Mouse (Mus musculus) mouse embryonic stem cell (cell line): Measurements from ENCODE around the gene Dip2a.

Experiments used
- in situ Hi-C, 2 experiments: fragments of 300-500 bp; cut with MboI; formaldehyde crosslinking; loops; 1 replicate in 1 of 2; 3 replicates in 1 of 2; pipeline ENCODE4 v1.14.3; 2019 to 2020; ENCODE audit warnings: low sequenced_read_pairs in 2 of 2, low pct_unique_long_range_greater_than_20kb in 1 of 2, mixed read lengths in 1 of 2; ENCODE audit not compliant: unreplicated experiment in 1 of 2

Gene Dip2a

DNA sequence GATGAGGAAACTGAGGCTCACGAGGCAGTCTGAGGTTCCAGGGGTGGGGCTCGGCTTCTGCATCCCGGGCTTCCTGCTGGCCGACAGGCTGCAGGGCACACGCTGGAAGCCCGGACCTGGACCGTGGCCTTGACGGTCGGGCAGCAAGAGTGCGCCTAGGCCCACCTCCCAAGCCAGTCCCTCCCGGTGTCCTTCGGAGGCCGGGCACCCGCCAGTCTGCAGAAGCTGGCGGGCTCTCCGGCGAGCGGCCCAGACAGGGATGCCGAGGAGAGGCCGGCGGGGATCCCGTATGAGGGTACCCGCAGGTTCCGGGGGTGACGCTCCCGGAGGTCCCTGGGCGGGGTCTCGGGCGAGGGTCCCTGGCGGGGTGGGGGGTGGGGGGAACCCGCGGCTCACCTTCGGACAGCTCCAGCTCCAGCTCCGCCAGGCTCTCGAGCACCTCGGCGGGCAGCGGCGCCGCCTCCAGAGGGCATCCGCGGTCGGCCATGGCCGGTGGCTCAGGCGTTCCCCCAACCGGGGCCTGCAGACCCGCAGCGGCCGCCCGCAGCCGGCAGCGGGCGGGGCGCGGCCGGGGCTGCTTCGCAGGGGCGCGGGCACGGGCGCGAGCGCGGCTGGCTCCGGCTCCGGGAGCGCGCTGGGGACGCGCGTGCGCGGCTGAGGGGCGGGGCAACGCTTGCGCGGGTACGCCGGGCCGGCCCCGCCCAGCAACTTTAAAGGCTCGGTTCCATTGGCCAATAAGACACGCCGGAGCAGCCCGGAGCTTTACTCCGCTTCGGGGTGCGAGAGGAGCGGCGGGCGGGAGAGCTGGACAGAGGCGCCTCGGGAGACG, at the start of gene Dip2a:
TSS of gene Dip2a (minus strand) at position 581 of the 829 bp plus-strand sequence.
- in situ Hi-C loops, result no loop called here

DNA sequence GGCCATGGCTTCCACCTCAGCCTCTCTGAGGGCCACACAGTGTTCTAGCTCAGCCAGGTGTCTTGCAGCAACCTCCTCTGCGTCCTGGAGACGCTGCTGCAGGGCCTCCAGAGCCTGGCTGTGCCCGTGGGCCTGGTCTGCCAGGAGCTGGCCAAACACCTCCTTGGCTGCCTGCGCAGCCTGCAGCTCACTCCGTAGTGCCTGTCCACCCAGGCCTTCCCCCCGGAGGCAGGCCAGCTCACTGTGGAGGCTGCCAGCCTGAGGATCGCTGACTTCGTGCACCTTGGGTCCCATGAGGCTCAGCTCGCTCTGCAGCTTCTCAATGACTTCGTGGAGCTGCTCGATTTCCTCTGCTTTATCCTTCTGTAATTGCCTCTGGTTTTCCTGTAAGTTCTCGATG, 47.5 kb upstream of the Dip2a start:
- in situ Hi-C loops, result no loop called here

DNA sequence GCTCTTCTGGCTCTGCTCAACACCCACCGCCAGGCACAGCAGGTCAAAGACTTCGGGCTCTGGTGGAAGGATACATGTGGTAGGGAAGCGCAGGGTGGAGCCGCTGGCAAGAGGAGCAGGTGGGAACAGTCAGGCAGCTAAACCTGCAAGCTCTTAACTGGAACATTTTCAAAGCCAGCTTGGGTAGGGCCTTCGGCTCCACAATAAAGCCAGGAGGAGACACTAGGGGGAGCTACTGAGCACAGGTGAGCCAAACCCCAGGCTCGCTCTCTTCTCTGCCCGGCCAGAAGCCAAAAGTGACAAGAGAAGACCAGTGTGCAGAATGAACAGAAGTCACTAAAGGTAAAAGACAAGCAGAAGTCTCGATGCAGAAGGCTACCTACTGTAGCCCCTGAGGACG, 46.7 kb upstream of the Dip2a start:
- in situ Hi-C loops, result no loop called here

DNA sequence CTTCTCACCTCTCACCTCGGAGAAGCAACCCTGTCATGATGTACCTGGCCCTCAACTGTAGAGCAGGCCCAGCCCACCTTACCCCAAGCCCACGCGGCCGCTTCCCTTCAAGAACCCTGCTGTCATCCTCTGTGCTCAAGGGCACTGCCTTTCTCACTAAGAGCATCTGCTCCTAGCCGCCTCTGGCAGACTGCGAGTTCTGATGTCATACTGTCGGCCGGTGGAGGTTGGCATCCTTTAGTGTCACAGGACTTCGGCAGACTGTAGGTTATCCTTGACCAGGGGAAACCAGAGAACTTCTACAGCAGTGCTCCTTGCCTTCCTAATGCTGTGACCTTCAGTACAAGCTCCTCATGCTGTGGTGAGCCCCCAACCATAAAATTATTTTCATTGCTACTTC, 46.1 kb upstream of the Dip2a start:
- in situ Hi-C loops, result no loop called here

DNA sequence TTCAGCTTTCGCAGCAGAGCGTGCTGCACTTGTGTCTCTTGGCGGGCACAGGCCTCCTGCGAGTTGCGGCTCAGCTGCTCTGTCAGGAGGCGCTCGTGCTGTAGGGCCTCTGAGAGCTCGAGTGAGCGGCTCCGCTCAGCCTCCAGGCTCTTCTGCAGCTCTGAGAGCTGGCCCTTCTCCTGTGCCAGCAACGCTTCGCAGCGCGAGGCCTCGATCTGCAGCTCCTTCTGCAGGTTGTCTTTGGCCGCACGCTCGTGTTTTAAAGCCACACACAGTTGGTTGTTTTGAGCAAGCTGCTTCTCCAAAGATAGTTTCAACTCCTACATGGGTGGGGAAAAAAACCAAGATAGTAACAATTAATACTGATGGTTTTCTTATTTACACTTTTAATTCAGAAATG, 29.9 kb upstream of the Dip2a start:
- in situ Hi-C loops, result no loop called here

DNA sequence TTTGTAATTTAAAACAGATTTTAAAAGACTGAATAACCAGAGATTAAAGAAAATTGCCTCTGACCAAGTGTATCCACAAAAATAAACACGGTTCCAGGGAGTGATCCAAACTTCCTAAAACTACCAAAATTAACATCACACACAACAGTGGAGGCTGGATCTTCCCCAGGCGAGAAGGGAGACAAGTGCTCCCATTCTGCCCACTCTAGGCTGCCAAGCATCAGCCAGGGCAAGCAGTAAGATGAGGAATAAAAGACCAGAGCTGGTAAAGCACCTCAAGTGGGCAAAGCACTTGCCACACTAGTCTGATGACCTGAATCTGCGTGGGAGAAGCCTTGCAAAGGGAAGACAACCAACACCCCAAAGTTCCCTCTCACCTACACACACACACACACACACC, 26.6 kb upstream of the Dip2a start:
- in situ Hi-C loops, result no loop called here

DNA sequence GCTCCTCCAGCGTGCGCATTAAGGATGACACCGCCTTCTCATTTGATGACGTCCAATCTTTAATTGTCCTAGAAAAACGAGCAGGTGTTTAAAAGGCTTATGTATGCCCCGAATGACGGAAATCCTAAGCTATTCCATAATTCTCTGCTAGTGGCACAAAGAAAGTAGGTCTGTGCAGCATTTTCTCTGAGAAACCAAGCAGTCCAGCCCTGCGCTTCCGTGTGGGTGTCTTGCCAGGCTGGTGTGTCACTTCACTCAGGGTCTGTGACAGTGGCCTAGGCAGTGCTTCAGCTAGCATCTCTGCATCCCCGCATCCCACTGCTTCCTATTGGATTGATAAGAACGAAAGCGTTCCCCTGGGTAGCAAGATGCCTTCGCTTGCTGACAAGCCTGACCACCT, 23.7 kb upstream of the Dip2a start:
- in situ Hi-C loops, result no loop called here

DNA sequence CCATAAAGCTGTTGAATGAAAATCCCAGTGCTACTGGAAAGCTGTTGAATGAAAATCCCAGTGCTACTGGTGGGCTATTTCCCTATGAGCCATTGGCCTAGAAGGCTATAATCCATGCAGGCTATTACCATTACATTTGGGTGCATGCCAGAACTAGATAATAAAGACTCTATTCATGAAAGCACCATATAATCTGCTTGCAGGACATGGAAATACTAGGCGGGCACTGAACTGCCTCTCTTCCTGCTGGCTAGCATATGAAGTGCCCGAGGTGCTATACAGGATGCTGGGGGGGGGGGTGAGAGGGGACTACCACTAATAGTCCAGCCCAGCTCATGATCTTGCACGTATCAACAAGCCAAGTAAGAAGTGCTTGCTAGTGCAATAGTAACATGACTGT, 18.1 kb upstream of the Dip2a start:
- in situ Hi-C loops, result no loop called here

DNA sequence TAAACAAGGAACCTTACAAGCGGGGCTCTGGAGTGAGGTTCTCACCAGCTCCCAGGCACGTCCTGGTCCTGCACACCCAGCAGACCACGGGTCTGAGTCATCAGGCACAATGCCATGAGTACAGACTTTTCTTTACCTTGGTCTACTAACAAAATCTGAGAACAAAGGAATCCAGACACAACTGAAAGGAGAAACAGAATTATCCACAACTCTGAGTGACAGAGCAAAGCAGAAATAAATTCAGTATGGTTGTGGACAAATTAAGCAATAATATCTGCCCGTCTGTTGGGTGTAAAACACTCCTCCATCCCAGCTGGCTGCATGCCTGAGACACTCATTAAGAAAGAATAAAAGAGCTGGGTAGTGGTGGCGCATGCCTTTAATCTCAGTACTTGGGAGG, 13.4 kb upstream of the Dip2a start:
- in situ Hi-C loops, result no loop called here

DNA sequence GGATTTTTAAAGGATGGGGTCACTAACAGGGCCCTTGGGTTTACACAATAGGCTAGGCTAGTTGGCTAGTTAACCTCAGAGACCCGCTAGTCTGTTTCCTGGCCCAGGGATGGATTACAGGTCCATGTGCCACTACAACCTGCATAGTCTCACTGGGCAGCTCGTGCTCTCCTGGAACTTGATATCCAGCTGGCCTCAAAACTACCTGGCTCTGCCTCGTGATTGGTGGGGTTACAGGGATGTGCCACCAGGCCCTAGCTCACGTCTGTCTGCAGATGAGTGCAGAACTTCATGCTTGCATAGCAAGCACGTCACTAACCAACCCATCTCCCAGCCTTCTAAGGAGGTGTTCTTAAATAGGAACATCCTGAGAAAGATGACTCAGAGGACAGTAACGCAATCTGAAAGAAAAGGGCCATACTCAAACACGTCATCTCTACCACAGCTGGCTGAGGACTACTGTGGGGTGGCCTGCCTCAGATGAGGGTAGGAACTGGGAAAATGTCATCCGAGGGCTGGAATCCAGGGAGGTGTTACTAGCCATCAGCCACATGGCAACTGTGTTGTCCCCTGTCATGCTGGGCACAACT, 12.3 kb upstream of the Dip2a start:
- in situ Hi-C loops, result no loop called here

DNA sequence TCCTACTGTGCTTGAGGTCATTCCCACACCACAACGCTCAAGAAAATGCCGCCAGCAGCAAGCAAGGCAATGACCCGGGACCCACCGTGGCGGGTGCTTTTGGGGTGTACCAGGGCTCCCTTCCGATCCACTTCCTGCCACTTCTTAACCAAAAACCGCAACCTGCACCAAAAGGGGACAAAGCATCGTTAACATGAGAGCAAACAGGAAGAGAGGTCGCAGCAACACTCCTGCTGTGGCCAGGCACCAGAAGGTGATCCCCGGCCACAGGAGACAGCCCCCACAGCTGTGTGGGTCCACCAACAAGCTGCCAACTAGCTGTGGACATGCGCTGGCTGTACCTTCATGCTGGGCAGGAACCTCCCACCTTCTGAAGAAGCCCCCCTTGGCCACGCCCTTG, 9.9 kb upstream of the Dip2a start:
- in situ Hi-C loops, result no loop called here

DNA sequence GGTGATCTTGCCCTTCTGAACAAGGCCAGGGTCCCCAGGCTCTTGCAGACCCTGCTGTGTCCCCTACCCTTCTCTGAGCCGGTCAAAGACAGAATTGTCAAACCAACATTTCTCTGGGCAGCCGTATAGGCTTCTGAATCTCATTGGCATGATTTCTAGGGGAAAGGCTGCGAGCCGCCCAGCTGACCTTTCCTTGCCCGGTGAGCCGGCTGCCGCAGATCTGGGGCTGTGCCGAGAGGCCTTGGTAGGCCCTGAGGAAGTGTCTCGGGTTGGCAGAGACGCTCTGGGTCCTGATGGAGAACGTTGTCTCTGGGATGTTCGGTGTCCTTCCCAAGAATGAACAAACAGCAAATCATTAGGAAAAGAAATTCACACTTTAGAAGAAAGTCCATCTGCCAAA, 8.9 kb upstream of the Dip2a start:
- in situ Hi-C loops, result no loop called here

DNA sequence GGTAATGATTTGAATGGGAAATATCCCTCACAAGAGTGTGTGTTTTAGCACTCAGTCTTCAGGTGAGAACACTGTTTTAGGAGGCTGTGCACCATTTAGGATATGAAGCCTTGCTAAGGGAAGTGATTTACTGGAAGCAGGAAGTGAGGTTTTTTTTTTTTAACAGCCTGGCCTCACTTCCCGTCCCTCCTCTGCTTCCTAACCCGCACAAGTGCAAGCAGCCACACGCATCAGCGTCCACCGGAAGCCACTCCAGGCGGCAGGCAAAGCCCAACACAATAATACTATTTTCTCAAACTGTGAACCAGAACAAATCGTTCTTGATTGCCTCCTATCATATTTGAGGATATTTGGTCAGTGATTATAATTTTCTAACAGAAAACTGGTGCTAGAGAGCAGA, 6.9 kb upstream of the Dip2a start:
- in situ Hi-C loops, result no loop called here

DNA sequence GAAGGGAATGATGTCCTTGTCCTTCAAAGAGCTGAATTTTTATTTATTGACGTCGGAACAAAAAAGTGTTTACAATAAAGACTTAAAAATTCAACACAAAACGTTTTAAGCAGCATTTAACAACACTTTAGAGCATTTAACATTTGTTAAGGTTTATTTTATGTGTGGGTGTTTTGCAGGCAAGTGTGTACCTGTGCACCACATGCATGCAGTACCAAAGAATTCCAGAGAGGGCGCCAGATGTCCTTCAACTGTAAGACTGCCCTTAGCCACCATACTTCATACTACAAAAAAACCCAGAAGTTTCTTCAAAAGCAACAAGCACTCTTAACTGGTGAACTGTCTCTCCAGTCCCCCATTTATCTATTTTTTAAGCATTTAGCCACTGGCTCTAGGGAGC, 1.5 kb upstream of the Dip2a start:
- in situ Hi-C loops, result no loop called here

DNA sequence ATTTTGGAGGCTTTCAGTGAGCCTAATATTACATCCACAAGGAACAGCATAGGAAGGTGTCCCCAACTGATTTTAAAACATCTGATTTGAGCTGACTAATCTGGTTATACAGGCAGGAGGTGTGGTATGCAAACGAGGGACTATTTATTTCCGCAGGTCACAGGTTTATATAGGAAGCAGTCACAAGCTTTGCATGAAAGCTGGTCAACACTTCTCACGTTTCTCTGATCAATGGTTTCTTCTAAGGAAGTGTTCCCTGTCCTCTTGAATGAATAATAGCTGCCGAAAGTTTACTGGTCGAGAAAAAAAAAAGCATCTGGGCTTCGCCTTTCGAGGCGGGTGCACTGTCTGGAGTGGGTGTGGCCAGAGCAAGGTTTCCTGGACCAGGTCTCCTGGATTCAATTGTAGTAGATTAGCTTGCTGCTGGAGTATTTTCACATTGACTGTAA, 976 bp upstream of the Dip2a start:
- in situ Hi-C loops, result no loop called here

DNA sequence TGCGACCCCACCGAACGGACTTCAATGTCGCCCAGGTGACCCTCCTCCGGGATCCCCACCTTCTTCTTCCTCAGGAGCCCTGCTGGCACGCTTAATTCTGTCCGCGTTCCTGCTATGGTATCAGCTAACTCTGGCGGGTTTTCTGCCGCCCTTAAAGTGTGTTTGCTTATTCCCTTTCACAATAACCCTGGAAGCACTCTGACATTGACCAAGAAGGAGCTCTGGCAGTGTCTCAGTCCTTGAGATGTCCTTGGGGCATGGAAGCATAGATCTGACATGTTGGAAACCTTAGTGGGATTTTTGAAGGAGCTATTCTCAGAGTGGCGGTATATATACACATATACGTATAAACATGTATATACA, 430 bp upstream of the Dip2a start:
- in situ Hi-C loops, result no loop called here

DNA sequence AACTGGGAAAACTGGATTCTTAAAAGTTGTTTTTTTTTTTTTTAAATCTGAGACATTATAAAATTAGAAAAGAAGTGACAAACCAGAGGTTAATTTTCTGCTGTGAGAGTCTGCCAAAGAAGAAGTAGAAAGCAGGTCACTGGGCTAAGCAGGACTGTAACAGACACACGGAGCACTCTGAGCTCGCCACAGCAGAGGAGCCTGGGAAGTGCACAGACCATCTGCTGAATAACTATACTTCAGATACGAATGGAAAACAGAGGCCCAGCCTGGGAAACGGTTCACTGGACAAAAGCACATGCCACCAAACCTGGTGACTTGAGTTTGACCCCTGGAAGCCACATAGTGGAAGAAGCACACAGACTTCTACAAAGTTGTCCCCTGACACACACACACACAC, 10.7 kb downstream of the Dip2a start:
- in situ Hi-C loops, result no loop called here

DNA sequence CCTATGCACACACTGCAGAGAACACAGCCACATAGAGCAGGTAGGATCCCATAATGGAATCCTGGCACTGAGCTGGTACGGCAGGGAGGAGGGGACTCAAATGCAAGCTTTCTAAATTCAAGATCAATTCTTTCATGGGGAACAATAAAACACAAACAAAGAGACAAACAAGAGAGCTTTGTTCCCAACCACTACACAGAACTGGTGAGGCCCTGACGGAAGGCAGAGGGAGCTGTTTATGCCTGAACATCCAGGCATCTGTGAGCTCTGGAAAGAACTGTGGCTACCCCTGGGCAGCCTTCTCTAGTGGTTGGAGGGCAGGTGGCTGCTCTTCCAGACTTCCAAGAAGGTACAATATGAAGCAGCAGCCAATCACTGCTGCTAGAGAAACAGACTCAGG, 13.1 kb downstream of the Dip2a start:
- in situ Hi-C loops, result no loop called here

DNA sequence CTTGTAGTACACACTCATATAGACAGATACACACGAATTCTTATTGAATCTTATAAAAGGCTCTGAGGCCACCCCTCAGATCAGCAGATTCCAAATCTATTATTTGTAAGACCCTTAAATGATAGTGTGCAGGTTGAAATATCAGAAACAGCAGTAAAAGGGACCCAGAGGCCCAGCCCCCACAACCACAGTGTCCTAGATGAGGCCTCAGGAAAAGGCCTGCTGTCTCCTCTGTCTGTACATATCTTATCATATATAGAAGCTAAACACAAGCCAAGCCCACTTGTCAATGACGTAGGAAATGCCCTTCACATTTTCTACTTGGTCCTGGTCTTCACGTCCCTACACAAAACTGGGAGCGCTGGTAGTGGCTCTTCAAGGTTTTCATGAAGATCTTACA, 16.0 kb downstream of the Dip2a start:
- in situ Hi-C loops, result no loop called here

DNA sequence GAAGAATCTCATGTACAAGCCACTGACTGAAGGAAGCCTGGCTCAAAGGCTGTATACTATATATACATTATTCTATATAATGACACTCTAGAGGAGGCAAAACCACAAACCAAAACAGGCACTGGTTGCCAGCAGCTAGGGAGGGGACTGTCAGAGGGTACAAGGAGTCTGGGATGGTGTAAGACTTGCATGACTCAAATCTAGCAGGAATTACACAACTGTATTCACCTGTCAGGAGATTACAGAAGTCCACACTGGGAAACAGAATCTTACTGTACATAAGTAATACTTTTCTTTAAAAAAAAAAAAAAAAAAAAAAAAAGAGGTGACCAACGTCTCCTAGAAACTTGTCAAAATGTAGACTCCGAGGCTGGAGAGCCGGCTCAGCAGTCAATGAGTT, 16.5 kb downstream of the Dip2a start:
- in situ Hi-C loops, result no loop called here
